8 mouse cellular contexts compared by ENCODE assay signal in genomic region chr11:69096987-69097900, GRCm38 (mm10). TPM values are rescaled to one million over a fixed set of nuclear protein-coding genes. Genes with fewer than 3 reads are reported as not detected.
A peak's percentile ranks its signal among the peaks of the same experiment; 100 is the strongest.
DNase-seq lines count a peak whose midpoint lies in the region; ATAC-seq and TF ChIP-seq lines count a peak whose summit lies in the region.

No protein-coding gene starts in this region.

- H3K4me1 ChIP-seq in cortical plate, adult 2 months (ENCODE audit: control insufficient read depth, insufficient read depth, low read length) = peaks cover 4% of the 10 kb centered on the region

- peak overlapping the region; percentile 68 for H3K4me3 ChIP-seq in cortical plate, adult 2 months (ENCODE audit: insufficient read depth, low read length)

- intact Hi-C loops in left cerebral cortex, postnatal 10 days (cut with DNase I) = loop anchor here (10.0 kb wide), 1 partner anchor 318 kb away; the partner anchor contains the start of gene Kdm6b

- peak; percentile 87 for TF ChIP-seq POLR2A in cortical plate, adult 2 months (IDR thresholded peaks at IDR 0.05; ENCODE audit: extremely low read depth, insufficient read depth, low read length)

- peak; percentile 2 for ATAC-seq in inflammation-experienced regulatory T-cells, adult 6 months
- ATAC-seq in megakaryocyte progenitor cell, adult 5-6 weeks (replicated peaks; ENCODE audit: poor library complexity) = peak; percentile 44

- peak overlapping the region; percentile 98 for H3K27ac ChIP-seq in cortical plate, adult 2 months (ENCODE audit: insufficient read depth, low read length)

- TF ChIP-seq CTCF in cortical plate, adult 2 months (IDR thresholded peaks at IDR 0.05; ENCODE audit: extremely low read depth, insufficient read depth, low read length) = no peak

- peak; percentile 94 for DNase-seq in T-cell, adult 2 months (ENCODE audit: low spot score)
- peak; percentile 100 for DNase-seq in gastrocnemius, postnatal 10 days
- peak; percentile 95 to 100 for DNase-seq in left cerebral cortex, postnatal 10 days (ENCODE audit: extremely low spot score in 1 of 2, low spot score in 2 of 2)
- DNase-seq in right cerebral cortex, postnatal 14 days = peak; percentile 96
- DNase-seq in urinary bladder, postnatal 25 days (ENCODE audit: low spot score) = peak; percentile 98

RNA-seq across cellular contexts. Expression of gene Per1, which starts 2.2 kb away (rescaled TPM):
- 48.3 and 57.6 TPM in 2 replicates for polyA plus RNA-seq in cortical plate, adult 2 months (2012; rRNA removed)
- total RNA-seq in gastrocnemius, postnatal 10 days (2021) = 10 to 100 TPM; 17.5 to 78.6 TPM
- polyA plus RNA-seq in inflammation-experienced regulatory T-cells, adult 6 months (2017; shearing (Covaris generic)) = 1 to 10 TPM; 5.2 to 6.2 (median 6.1) TPM
- 10 to 100 TPM; 71.2 to 83.9 TPM for total RNA-seq in left cerebral cortex, postnatal 10 days (2021)
- total RNA-seq in megakaryocyte progenitor cell, adult 5-6 weeks (2015) = 8.3 and 8.8 TPM in 2 replicates
- total RNA-seq in megakaryocyte progenitor cell, adult 5-6 weeks (2017) = 4.0 and 4.8 TPM in 2 replicates

RNA-seq across cellular contexts. Expression of gene Vamp2, which starts 9.0 kb away (rescaled TPM):
- 1,153 and 1,156 TPM in 2 replicates for polyA plus RNA-seq in cortical plate, adult 2 months (2012; rRNA removed)
- total RNA-seq in gastrocnemius, postnatal 10 days (2021) = 10 to 100 TPM; 52.4 to 55.8 TPM
- polyA plus RNA-seq in inflammation-experienced regulatory T-cells, adult 6 months (2017; shearing (Covaris generic)) = 10 to 100 TPM; 26.9 to 31.5 (median 27.3) TPM
- total RNA-seq in left cerebral cortex, postnatal 10 days (2021) = 1,000 to 10,000 TPM; 1,124 to 1,163 TPM
- 36.6 and 41.2 TPM in 2 replicates for total RNA-seq in megakaryocyte progenitor cell, adult 5-6 weeks (2015)
- total RNA-seq in megakaryocyte progenitor cell, adult 5-6 weeks (2017) = 8.2 and 12.8 TPM in 2 replicates

RNA-seq across cellular contexts. Expression of gene Hes7, which starts 23.0 kb away (rescaled TPM):
- 0.50 and 0.83 TPM in 2 replicates for polyA plus RNA-seq in cortical plate, adult 2 months (2012; rRNA removed)
- total RNA-seq in gastrocnemius, postnatal 10 days (2021) = not detected
- not detected for polyA plus RNA-seq in inflammation-experienced regulatory T-cells, adult 6 months (2017; shearing (Covaris generic))
- under 1 TPM; 0.57 to 0.73 TPM for total RNA-seq in left cerebral cortex, postnatal 10 days (2021)
- total RNA-seq in megakaryocyte progenitor cell, adult 5-6 weeks (2015) = not detected in 2 replicates
- not detected in 2 replicates for total RNA-seq in megakaryocyte progenitor cell, adult 5-6 weeks (2017)

RNA-seq across cellular contexts. Expression of gene 9130213A22Rik, which starts 25.1 kb away (rescaled TPM):
- polyA plus RNA-seq in cortical plate, adult 2 months (2012; rRNA removed) = 2.1 and 2.3 TPM in 2 replicates
- total RNA-seq in gastrocnemius, postnatal 10 days (2021) = under 1 TPM; 0.27 to 0.49 TPM
- polyA plus RNA-seq in inflammation-experienced regulatory T-cells, adult 6 months (2017; shearing (Covaris generic)) = under 1 TPM in 1 of 3 experiments, not detected in 2; 0.63 TPM
- total RNA-seq in left cerebral cortex, postnatal 10 days (2021) = under 1 TPM; 0.51 to 0.64 TPM
- total RNA-seq in megakaryocyte progenitor cell, adult 5-6 weeks (2015) = not detected in 2 replicates
- total RNA-seq in megakaryocyte progenitor cell, adult 5-6 weeks (2017) = not detected in 2 replicates

RNA-seq across cellular contexts. Expression of gene Tmem107, which starts 26.6 kb away (rescaled TPM):
- polyA plus RNA-seq in cortical plate, adult 2 months (2012; rRNA removed) = 20.6 and 21.4 TPM in 2 replicates
- 1 to 10 TPM; 4.3 to 5.2 TPM for total RNA-seq in gastrocnemius, postnatal 10 days (2021)
- polyA plus RNA-seq in inflammation-experienced regulatory T-cells, adult 6 months (2017; shearing (Covaris generic)) = 1 to 10 TPM; 2.8 to 9.1 (median 4.0) TPM
- total RNA-seq in left cerebral cortex, postnatal 10 days (2021) = 10 to 100 TPM; 12.0 to 12.1 TPM
- 18.6 and 23.4 TPM in 2 replicates for total RNA-seq in megakaryocyte progenitor cell, adult 5-6 weeks (2015)
- 23.9 and 40.6 TPM in 2 replicates for total RNA-seq in megakaryocyte progenitor cell, adult 5-6 weeks (2017)

Comparison
In these comparisons a context has a peak if more than half of its experiments do, and no peak if none do; other contexts are left out.
1. Peak in every context shown above with its lines: DNase-seq, ATAC-seq, H3K4me3 ChIP-seq and H3K27ac ChIP-seq.
2. RNA of gene Vamp2, which starts 9.0 kb away (total RNA-seq): 1,124 to 1,163 TPM in left cerebral cortex, postnatal 10 days; 52.4 to 55.8 TPM in gastrocnemius, postnatal 10 days and 8.2 to 41.2 TPM in megakaryocyte progenitor cell, adult 5-6 weeks; every median in the first group is over 10 times any median in the second.